Mouse (Mus musculus) erythroid progenitor cell, adult 5-6 weeks (primary cell): Measurements from ENCODE around the gene Mprip. TPM values are rescaled to one million over a fixed set of nuclear protein-coding genes. Genes with fewer than 3 reads are reported as not detected.
"Not testable (repeated sequence)": the region's sequence is repeated elsewhere in the genome, so short reads cannot be mapped to it uniquely, and the experiment has no call there.

Source experiments
- ATAC-seq: replicated peaks from 2 replicates; pipeline ENCODE4 v1.8.0; 2016; ENCODE audit warnings: moderate number of reproducible peaks, mild to moderate bottlenecking, moderate TSS enrichment, inconsistent platforms; ENCODE audit not compliant: poor library complexity, low FRiP score, severe bottlenecking
- total RNA-seq, 2 experiments: library from RNA; stranded (forward) in 1 of 2; stranded (reverse) in 1 of 2; fragments of 150-400 nt in 1 of 2; fragments of 186-747, 209-891 nt in 1 of 2; gene quantifications; 2 replicates each; pipeline versions ENCODE4 v1.2.3 to v1.2.4; 2015 to 2017; ENCODE audit warnings: low replicate concordance in 2 of 2

Gene Mprip
- total RNA-seq, 2 experiments from 2014 or later = 20.7 to 21.4 TPM

- ATAC-seq = no peak
These were observed 39.7 kb downstream of the Mprip start for GRCm38 (mm10) chr11:59700787-59701186.

- ATAC-seq = no peak
These were observed 44.0 kb downstream of the Mprip start for GRCm38 (mm10) chr11:59705113-59705512.

- no peak for ATAC-seq
These were observed 46.4 kb downstream of the Mprip start for GRCm38 (mm10) chr11:59707481-59707880.

GRCm38 (mm10) chr11:59707931-59708611, 47.0 kb downstream of the Mprip start:
- ATAC-seq = no peak

- ATAC-seq = no peak
These were observed 54.3 kb downstream of the Mprip start for GRCm38 (mm10) chr11:59715424-59715840.

GRCm38 (mm10) chr11:59717801-59718291, 56.7 kb downstream of the Mprip start:
- ATAC-seq = no peak

GRCm38 (mm10) chr11:59719185-59719584, 58.1 kb downstream of the Mprip start:
- ATAC-seq = no peak

GRCm38 (mm10) chr11:59721385-59721784, 60.3 kb downstream of the Mprip start:
- no peak for ATAC-seq

GRCm38 (mm10) chr11:59727204-59727603, 66.1 kb downstream of the Mprip start:
- no peak for ATAC-seq

GRCm38 (mm10) chr11:59731821-59732220, 70.7 kb downstream of the Mprip start:
- no peak for ATAC-seq

- ATAC-seq = no peak
These were observed 71.4 kb downstream of the Mprip start for GRCm38 (mm10) chr11:59732407-59733066.

GRCm38 (mm10) chr11:59733600-59733999, 72.5 kb downstream of the Mprip start:
- ATAC-seq = not testable (repeated sequence)

GRCm38 (mm10) chr11:59734335-59734734, 73.2 kb downstream of the Mprip start:
- ATAC-seq = no peak

GRCm38 (mm10) chr11:59735938-59736337, 74.8 kb downstream of the Mprip start:
- not testable (repeated sequence) for ATAC-seq

GRCm38 (mm10) chr11:59737250-59737649, 76.1 kb downstream of the Mprip start:
- no peak for ATAC-seq

- no peak for ATAC-seq
These were observed 78.9 kb downstream of the Mprip start for GRCm38 (mm10) chr11:59739996-59740395.

GRCm38 (mm10) chr11:59741915-59742314, 80.8 kb downstream of the Mprip start:
- no peak for ATAC-seq

GRCm38 (mm10) chr11:59743307-59743706, 82.2 kb downstream of the Mprip start:
- ATAC-seq = no peak

- ATAC-seq = no peak
These were observed 82.6 kb downstream of the Mprip start for GRCm38 (mm10) chr11:59743712-59744111.

- ATAC-seq = no peak
These were observed 83.3 kb downstream of the Mprip start for GRCm38 (mm10) chr11:59744374-59744773.

GRCm38 (mm10) chr11:59745851-59746250, 84.7 kb downstream of the Mprip start:
- no peak for ATAC-seq
